ENCODE assay signal across 19 mouse cellular contexts in the genomic region with DNA sequence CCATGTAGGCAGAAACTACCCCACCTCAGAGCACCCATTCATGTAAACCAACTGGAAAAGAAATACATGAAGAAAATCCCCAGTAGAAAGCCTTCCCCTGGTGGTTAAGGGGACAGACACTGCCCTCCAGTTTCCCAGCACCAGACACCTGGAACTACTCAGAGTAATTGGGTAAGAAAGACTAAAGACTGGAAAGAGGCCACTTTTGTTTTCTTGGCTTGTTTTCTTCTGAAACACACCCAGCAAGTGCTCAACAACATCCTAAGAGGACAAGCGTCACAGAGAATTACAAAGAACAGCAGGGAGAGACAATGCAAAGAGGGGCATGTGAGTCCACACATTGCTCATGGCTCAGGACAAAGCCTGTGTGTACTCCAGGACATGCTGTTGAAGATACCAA. TPM values are rescaled to one million over a fixed set of nuclear protein-coding genes. Genes with fewer than 3 reads are reported as not detected.
DNase-seq lines count a peak whose midpoint lies in the region; ATAC-seq and TF ChIP-seq lines count a peak whose summit lies in the region.
"Had no signal": no experiment of that assay in that cellular context is flagged by ENCODE, and none has a peak within 500 bp of the region (broad histone marks: within the 10 kb centered on the region; RNA-seq: fewer than 3 reads in every experiment).

No protein-coding gene starts in this region.

- no peak overlapping the region for H3K4me2 ChIP-seq in intestine, embryonic 14.5 days (ENCODE audit: low read length)
- no peak overlapping the region for H3K4me2 ChIP-seq in intestine, embryonic 15.5 days (replicated peaks)
- H3K4me2 ChIP-seq: forebrain, embryonic 13.5 days; hindbrain, embryonic 14.5 days had no signal

- H3K4me1 ChIP-seq in intestine, embryonic 14.5 days (replicated peaks; ENCODE audit: control insufficient read depth, insufficient read depth, low read length), result peaks cover 3% of the 10 kb centered on the region; the same call in 1 of the 2 replicates
- H3K4me1 ChIP-seq in intestine, embryonic 15.5 days (replicated peaks), result 0 out of 2 replicates have a peak, but pooled peaks cover 2% of the 10 kb centered on the region
- H3K4me1 ChIP-seq in lung, adult 2 months (ENCODE audit: control insufficient read depth, insufficient read depth, low read length), result no peaks in the 10 kb centered on the region; the same call in 1 of the 2 replicates
- H3K4me1 ChIP-seq: forebrain, embryonic 13.5 days had no signal

- peak; percentile 30; the same call in 1 of the 2 replicates for TF ChIP-seq CTCF in gastrocnemius, adult 2 months (IDR thresholded peaks at IDR 0.05)
- no peak for TF ChIP-seq CTCF in lung, adult 2 months (IDR thresholded peaks at IDR 0.05; ENCODE audit: insufficient read depth, low read length)

- H3K4me3 ChIP-seq in gastrocnemius, adult 2 months, result no peak overlapping the region
- H3K4me3 ChIP-seq in intestine, embryonic 14.5 days (ENCODE audit: low read depth, low read length), result no peak overlapping the region
- H3K4me3 ChIP-seq in intestine, embryonic 15.5 days (replicated peaks), result no peak overlapping the region
- H3K4me3 ChIP-seq in lung, adult 2 months (replicated peaks; ENCODE audit: extremely low read depth, low read depth, low read length), result no peak overlapping the region
- H3K4me3 ChIP-seq: forebrain, embryonic 13.5 days; hindbrain, embryonic 10.5 days had no signal

- no peak overlapping the region for H3K9ac ChIP-seq in intestine, embryonic 14.5 days (ENCODE audit: low read length)
- H3K9ac ChIP-seq in intestine, embryonic 15.5 days, result no peak overlapping the region
- H3K9ac ChIP-seq: forebrain, embryonic 13.5 days; forebrain, postnatal 0 days; hindbrain, embryonic 14.5 days had no signal

- no peak for TF ChIP-seq POLR2A in lung, adult 2 months (IDR thresholded peaks at IDR 0.05; ENCODE audit: borderline replicate concordance, extremely low read depth, low read depth, low read length)

- H3K9me3 ChIP-seq in intestine, embryonic 14.5 days (ENCODE audit: control insufficient read depth, low read length), result peaks cover 3% of the 10 kb centered on the region; the same call in 1 of the 2 replicates
- H3K9me3 ChIP-seq in intestine, embryonic 15.5 days, result no peaks in the 10 kb centered on the region
- H3K9me3 ChIP-seq: hindbrain, embryonic 10.5 days had no signal

- no peak for ATAC-seq in intestine, embryonic 14.5 days (replicated peaks; ENCODE audit: low FRiP score, low TSS enrichment, low read depth)
- ATAC-seq in intestine, embryonic 15.5 days, result no peak
- ATAC-seq: forebrain, embryonic 13.5 days; forebrain, postnatal 0 days; intestine, postnatal 0 days had no signal

- no peaks in the 10 kb centered on the region for H3K27me3 ChIP-seq in intestine, embryonic 14.5 days (replicated peaks; ENCODE audit: control insufficient read depth, insufficient read depth, low read length)
- no peaks in the 10 kb centered on the region for H3K27me3 ChIP-seq in intestine, embryonic 15.5 days (replicated peaks)
- H3K27me3 ChIP-seq: CH12.LX; forebrain, embryonic 13.5 days had no signal

- intact Hi-C loops in gastrocnemius, adult 2 months (cut with DNase I), result no loop called here
- intact Hi-C loops in gastrocnemius, postnatal 14 days (cut with DNase I; ENCODE audit: low total_unique reads), result no loop called here

- peak overlapping the region; percentile 77 for H3K27ac ChIP-seq in gastrocnemius, adult 2 months
- 0 out of 2 replicates have a peak overlapping the region, but pooled peaks have one; percentile 3 for H3K27ac ChIP-seq in intestine, embryonic 14.5 days (ENCODE audit: low read depth)
- H3K27ac ChIP-seq in intestine, embryonic 15.5 days, result no peak overlapping the region
- H3K27ac ChIP-seq: hindbrain, embryonic 10.5 days; hindbrain, embryonic 14.5 days had no signal

- H3K36me3 ChIP-seq in intestine, embryonic 14.5 days (ENCODE audit: control insufficient read depth, insufficient read depth, low read length), result no peaks in the 10 kb centered on the region
- no peaks in the 10 kb centered on the region for H3K36me3 ChIP-seq in intestine, embryonic 15.5 days

- WGBS in intestine, embryonic 14.5 days, result 84% methylated on average over 1 of the region's 1 CpGs
- WGBS in intestine, embryonic 15.5 days, result 87% methylated on average over 1 of the region's 1 CpGs
- 71% methylated on average over 1 of the region's 1 CpGs for WGBS in lung, adult 2 months

- no peak for DNase-seq in gastrocnemius, adult 2 months
- no peak for DNase-seq in gastrocnemius, postnatal 14 days
- DNase-seq in intestine, embryonic 14.5 days (ENCODE audit: low spot score), result no peak
- peak; percentile 21 for DNase-seq in lung, postnatal 10 days
- no peak for DNase-seq in lung, adult 2 months
- no peak for DNase-seq in kidney, adult 9 months
- DNase-seq: adrenal gland, adult 8-10 months; adrenal gland, postnatal 36 days; cerebellum, adult 2 months; cerebellum, postnatal 10 days; embryo, embryonic 11 days; forebrain, postnatal 0 days; heart, postnatal 10 days had no signal

RNA-seq across cellular contexts. Expression of gene Prom1, which starts 20.7 kb away (rescaled TPM):
- total RNA-seq in gastrocnemius, adult 2 months (2021), result 10 to 100 TPM in 1 of 2 experiments, 1 to 10 TPM in 1; 9.6 to 10.4 TPM
- total RNA-seq in gastrocnemius, postnatal 14 days (2021), result 10 to 100 TPM; 13.1 to 19.7 TPM
- 57.4 and 59.7 TPM in 2 replicates for polyA plus RNA-seq in intestine, embryonic 14.5 days (2014; fragmentation: Nextera tagmentation; extraction: Ambion mirVana)
- 38.2 and 39.6 TPM in 2 replicates for polyA plus RNA-seq in intestine, embryonic 15.5 days (2015; fragmentation: Nextera tagmentation; extraction: Ambion mirVana)
- polyA plus RNA-seq in lung, adult 2 months (2012; rRNA removed), result 4.6 and 7.4 TPM in 2 replicates
